Mouse (Mus musculus) CH12.LX (cell line): ENCODE data around the gene Abraxas2. TPM values are rescaled to one million over a fixed set of nuclear protein-coding genes. Genes with fewer than 3 reads are reported as not detected.

Source experiments
- DNase-seq: peaks from one replicate; pipeline ENCODE4 v3.0.0-alpha.2; 2013; ENCODE audit errors: extremely low read depth
- H3K27ac ChIP-seq: 2 replicates; pipeline ENCODE4 v1.5.1; 2012; ENCODE audit warnings: low read depth, mild to moderate bottlenecking, control low read depth, moderate library complexity; ENCODE audit not compliant: insufficient read depth
- H3K27me3 ChIP-seq: replicated peaks from 2 replicates; pipeline ENCODE3; 2012; ENCODE audit warnings: inconsistent platforms
- H3K36me3 ChIP-seq, 2 experiments: replicated peaks in 1 of 2; 2 replicates each; pipeline versions ENCODE3 to v1.6.1; 2012; ENCODE audit warnings: inconsistent platforms in 1 of 2, low read length in 1 of 2, mild to moderate bottlenecking in 1 of 2, mixed read lengths in 1 of 2, moderate library complexity in 1 of 2; ENCODE audit not compliant: control insufficient read depth in 1 of 2, insufficient read depth in 1 of 2
- H3K4me1 ChIP-seq, 2 experiments: 2 replicates each; pipeline ENCODE4 v1.6.1; 2012; ENCODE audit warnings: inconsistent platforms in 1 of 2, moderate library complexity in 1 of 2; ENCODE audit not compliant: insufficient read depth in 2 of 2, control insufficient read depth in 1 of 2
- H3K4me2 ChIP-seq: 2 replicates; pipeline ENCODE4 v1.6.1; 2012; ENCODE audit warnings: low read depth, mild to moderate bottlenecking, control low read depth; ENCODE audit not compliant: poor library complexity, insufficient read depth, severe bottlenecking
- H3K4me3 ChIP-seq, 3 experiments: fragments of 150-350 bp in 1 of 3; sonication (generic) in 1 of 3; replicated peaks in 1 of 3; 2 replicates each; pipeline versions ENCODE3 to v1.5.1; 2011 to 2012; ENCODE audit warnings: low read depth in 2 of 3, low read length in 2 of 3, mild to moderate bottlenecking in 2 of 3, moderate library complexity in 2 of 3, control low read depth in 1 of 3, improper control_type of control experiment in 1 of 3, inconsistent platforms in 1 of 3, mixed read lengths in 1 of 3; ENCODE audit not compliant: poor library complexity in 1 of 3
- H3K79me2 ChIP-seq: replicated peaks from 2 replicates; pipeline ENCODE4 v1.6.1; 2012; ENCODE audit warnings: mild to moderate bottlenecking, moderate library complexity; ENCODE audit not compliant: control insufficient read depth, poor library complexity, insufficient read depth, severe bottlenecking; ENCODE audit errors: extremely low read depth
- H3K9ac ChIP-seq: 2 replicates; pipeline ENCODE4 v1.6.1; 2012; ENCODE audit warnings: low read depth, mild to moderate bottlenecking, control low read depth, moderate library complexity; ENCODE audit not compliant: insufficient read depth
- H3K9me3 ChIP-seq: replicated peaks from 2 replicates; pipeline ENCODE3; 2012; ENCODE audit warnings: low read length, inconsistent platforms, mixed read lengths
- CHD1 ChIP-seq: IDR thresholded peaks from 2 replicates; pipeline ENCODE4 v1.6.1; 2012; ENCODE audit warnings: low read depth, low read length, improper control_type of control experiment, inconsistent platforms
- CTCF ChIP-seq, 2 experiments: IDR thresholded peaks in 1 of 2; conservative IDR thresholded peaks in 1 of 2; 2 replicates each; pipeline ENCODE4 v1.5.1; 2011 to 2012; ENCODE audit warnings: low read depth in 2 of 2, low read length in 2 of 2, improper control_type of control experiment in 1 of 2, inconsistent platforms in 1 of 2, mild to moderate bottlenecking in 1 of 2, moderate library complexity in 1 of 2
- EP300 ChIP-seq: IDR thresholded peaks from 2 replicates; pipeline ENCODE4 v1.6.1; 2011; ENCODE audit warnings: low read length, improper control_type of control experiment
- ETS1 ChIP-seq: conservative IDR thresholded peaks from 2 replicates; pipeline ENCODE4 v1.6.1; 2012; ENCODE audit warnings: low read depth, mild to moderate bottlenecking, inconsistent platforms, low read length, improper control_type of control experiment, moderate library complexity
- HCFC1 ChIP-seq: IDR thresholded peaks from 2 replicates; pipeline ENCODE4 v1.6.1; 2012; ENCODE audit warnings: low read depth, mild to moderate bottlenecking, inconsistent platforms, low read length, improper control_type of control experiment
- JUN ChIP-seq: IDR thresholded peaks from 2 replicates; pipeline ENCODE4 v1.6.1; 2011; ENCODE audit warnings: low read depth, mild to moderate bottlenecking, low read length, improper control_type of control experiment, moderate library complexity; ENCODE audit not compliant: insufficient read depth
- JUND ChIP-seq: conservative IDR thresholded peaks from 2 replicates; pipeline ENCODE4 v1.6.1; 2011; ENCODE audit warnings: low read depth, low read length, improper control_type of control experiment
- KAT2A ChIP-seq: IDR thresholded peaks from 2 replicates; pipeline ENCODE4 v1.6.1; 2012; ENCODE audit warnings: low read length, improper control_type of control experiment, inconsistent platforms; ENCODE audit not compliant: insufficient replicate concordance
- MXI1 ChIP-seq: IDR thresholded peaks from 2 replicates; pipeline ENCODE4 v1.6.1; 2011; ENCODE audit warnings: mild to moderate bottlenecking, low read depth, low read length, improper control_type of control experiment
- NELFE ChIP-seq: IDR thresholded peaks from 2 replicates; pipeline ENCODE4 v1.6.1; 2011; ENCODE audit warnings: low read depth, low read length, improper control_type of control experiment
- POLR2AphosphoS2 ChIP-seq: IDR thresholded peaks from 2 replicates; pipeline ENCODE4 v1.6.1; 2011; ENCODE audit warnings: low read depth, low read length, improper control_type of control experiment
- RAD21 ChIP-seq: IDR thresholded peaks from 2 replicates; pipeline ENCODE4 v1.6.1; 2011; ENCODE audit warnings: low read depth, mild to moderate bottlenecking, low read length, improper control_type of control experiment, moderate library complexity
- SMC3 ChIP-seq: IDR thresholded peaks from 2 replicates; pipeline ENCODE4 v1.6.1; 2011; ENCODE audit warnings: low read depth, low read length, improper control_type of control experiment
- TCF12 ChIP-seq: IDR thresholded peaks from 2 replicates; pipeline ENCODE4 v1.6.1; 2014; ENCODE audit warnings: low read depth, mild to moderate bottlenecking, inconsistent platforms, low read length, improper control_type of control experiment
- UBTF ChIP-seq: IDR thresholded peaks from 2 replicates; pipeline ENCODE4 v1.6.1; 2012; ENCODE audit warnings: low read depth, mild to moderate bottlenecking, inconsistent platforms, low read length, improper control_type of control experiment, moderate library complexity
- ZC3H11A ChIP-seq: IDR thresholded peaks from 2 replicates; pipeline ENCODE4 v1.6.1; 2012; ENCODE audit warnings: low read depth, mild to moderate bottlenecking, inconsistent platforms, low read length, improper control_type of control experiment
- ZKSCAN1 ChIP-seq: IDR thresholded peaks from 2 replicates; pipeline ENCODE4 v1.6.1; 2012; ENCODE audit warnings: low read depth, inconsistent platforms, low read length, improper control_type of control experiment, borderline replicate concordance
- ZNF384 ChIP-seq: IDR thresholded peaks from 2 replicates; pipeline ENCODE4 v1.6.1; 2012; ENCODE audit warnings: low read depth, low read length, improper control_type of control experiment, inconsistent platforms
- dilution Hi-C: fragments of 300-500 bp; cut with MboI; formaldehyde crosslinking; loops from 2 replicates; pipeline ENCODE4 v1.14.3; 2020; ENCODE audit warnings: low sequenced_read_pairs; ENCODE audit not compliant: extremely low pct_unique_long_range_greater_than_20kb, extremely low pct_ligation_motif_present
- in situ Hi-C: fragments of 300-500 bp; cut with MboI; formaldehyde crosslinking; loops from 3 replicates; pipeline ENCODE4 v1.14.3; 2019; ENCODE audit warnings: low sequenced_read_pairs, low pct_ligation_motif_present, low pct_unique_long_range_greater_than_20kb, mixed read lengths
- polyA plus RNA-seq: library from polyadenylated mRNA; unstranded; fragments of >175 nt; gene quantifications from 2 replicates; pipeline ENCODE4 v1.2.1, GENCODE M21; 2012; ENCODE audit warnings: low read depth; ENCODE audit not compliant: insufficient read length
- total RNA-seq, 2 experiments: library from RNA; depleted of rRNA; stranded (reverse); fragments of 300-350 nt in 1 of 2; fragments of >200 nt in 1 of 2; gene quantifications; 2 replicates each; pipeline ENCODE4 v1.2.3; 2012 to 2014

Abraxas2 gene
- total and polyA plus RNA-seq, 3 experiments = 20.1 to 28.4 (median 21.3) TPM

DNA sequence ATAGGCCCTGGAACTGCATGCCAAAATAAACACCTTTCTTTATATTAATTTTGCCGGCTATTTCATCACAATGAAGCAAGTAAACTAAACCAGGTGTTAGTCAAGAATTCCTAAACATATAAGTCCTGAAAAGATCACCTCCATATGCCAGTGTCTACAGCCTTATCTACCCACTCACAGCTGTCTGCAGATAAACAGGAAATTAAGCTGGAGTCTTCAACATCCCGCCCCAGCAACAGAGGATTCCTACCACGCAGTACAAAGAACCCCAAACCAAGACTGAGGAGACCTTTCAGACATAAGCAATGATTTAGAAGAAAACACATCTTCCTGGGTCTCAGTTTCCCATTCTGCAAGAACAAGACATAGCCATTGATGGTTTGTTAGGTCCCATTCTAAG, 29.0 kb downstream of the Abraxas2 start:
- H3K4me2 ChIP-seq = no peak overlapping the region
- no peaks in the 10 kb centered on the region for H3K79me2 ChIP-seq
- no peak overlapping the region for H3K9ac ChIP-seq
- in situ Hi-C loops = no loop called here
- H3K36me3 ChIP-seq = peaks cover 22 to 27% of the 10 kb centered on the region in 2 experiments
- DNase-seq = no peak
- H3K4me3 ChIP-seq = no peak overlapping the region
- dilution Hi-C loops = no loop called here
- H3K9me3 ChIP-seq = no peaks in the 10 kb centered on the region
- H3K27ac ChIP-seq = no peak overlapping the region
- H3K4me1 ChIP-seq = peaks cover 0 to 8% of the 10 kb centered on the region in 2 experiments; a peak in 2 of 4 replicates
- no peaks in the 10 kb centered on the region for H3K27me3 ChIP-seq
- no peak for TF ChIP-seq UBTF
- no peak for TF ChIP-seq SMC3
- no peak for TF ChIP-seq POLR2AphosphoS2
- TF ChIP-seq TCF12 = no peak
- TF ChIP-seq JUN = no peak
- no peak for TF ChIP-seq CHD1
- no peak for TF ChIP-seq NELFE
- TF ChIP-seq ETS1 = no peak
- no peak for TF ChIP-seq MXI1
- TF ChIP-seq RAD21 = no peak
- TF ChIP-seq EP300 = no peak
- no peak for TF ChIP-seq HCFC1
- TF ChIP-seq ZNF384 = no peak
- TF ChIP-seq JUND = no peak
- no peak for TF ChIP-seq ZC3H11A

- H3K9me3 ChIP-seq = no peaks in the 10 kb centered on the region
- TF ChIP-seq CTCF (conservative IDR thresholded peaks at IDR 0.05 in 1 of 2, IDR thresholded peaks at IDR 0.05 in 1 of 2; ENCODE audit: low read depth in 2 of 2, low read length in 2 of 2) (peak in 1 of 2 experiments; percentile 34; a peak in 2 of 4 replicates), KAT2A (no peak), MXI1 (no peak), ZKSCAN1 (no peak)
- TF ChIP-seq, all 38 proteins: peak for 1
- in situ Hi-C loops = no loop called here
- dilution Hi-C loops = no loop called here
- no peak overlapping the region for H3K27ac ChIP-seq
- no peaks in the 10 kb centered on the region for H3K27me3 ChIP-seq
- no peak overlapping the region for H3K4me2 ChIP-seq
- H3K79me2 ChIP-seq = no peaks in the 10 kb centered on the region
- peaks cover 16 to 21% of the 10 kb centered on the region in 2 experiments for H3K36me3 ChIP-seq
- no peak overlapping the region for H3K9ac ChIP-seq
- peaks cover 0 to 8% of the 10 kb centered on the region in 2 experiments; a peak in 2 of 4 replicates for H3K4me1 ChIP-seq
- no peak overlapping the region for H3K4me3 ChIP-seq
- DNase-seq = no peak
Measured at GRCm38 (mm10) chr7:132888518-132889249, 29.7 kb downstream of the Abraxas2 start.
